Mouse (Mus musculus): ENCODE results near the gene Olah.

DNA sequence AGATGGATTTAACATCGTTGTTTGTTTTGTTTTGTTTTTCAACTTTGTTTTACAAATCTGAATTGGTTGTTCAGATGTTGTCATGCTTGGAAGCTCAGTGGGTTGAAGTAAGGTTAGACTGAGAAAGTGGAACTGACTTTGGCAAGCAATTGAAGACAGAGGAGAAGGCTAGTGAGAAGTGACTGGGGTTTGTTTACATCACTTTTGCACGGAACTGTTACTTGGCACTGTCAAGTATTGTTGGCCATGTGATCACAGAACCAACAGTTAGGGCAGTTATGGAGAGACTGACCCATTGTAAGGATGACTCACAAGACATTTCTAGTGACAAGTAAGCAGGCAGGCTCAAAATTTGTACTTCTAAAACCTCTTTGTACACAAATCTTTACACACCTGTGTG is 73.9 kb downstream of the Olah start:
- TF ChIP-seq POLR2A (IDR thresholded peaks at IDR 0.05; ENCODE audit: extremely low read depth, insufficient read depth, low read length) (no peak), CTCF (IDR thresholded peaks at IDR 0.05; ENCODE audit: extremely low read depth, insufficient read depth, low read length) (no peak)

All from cortical plate, adult 2 months (tissue).